Mouse (Mus musculus): Measurements from ENCODE around the gene Gm815. TPM values are rescaled to one million over a fixed set of nuclear protein-coding genes. Genes with fewer than 3 reads are reported as not detected.

Gene Gm815
- total and polyA plus RNA-seq, 2 experiments from 2014 or later, result not detected

- H3K9ac ChIP-seq, result no peak overlapping the region
- no peak overlapping the region for H3K27ac ChIP-seq (ENCODE audit: low read depth, low read length)
- no peak for DNase-seq
- H3K36me3 ChIP-seq (ENCODE audit: insufficient read depth), result no peaks in the 10 kb centered on the region
- H3K27me3 ChIP-seq (ENCODE audit: insufficient read depth, low read length), result no peaks in the 10 kb centered on the region
- H3K4me2 ChIP-seq (ENCODE audit: low read depth), result no peak overlapping the region
- no peaks in the 10 kb centered on the region for H3K9me3 ChIP-seq (ENCODE audit: low read length)
- no peak for TF ChIP-seq CTCF (IDR thresholded peaks at IDR 0.05; ENCODE audit: low read depth)
- no peaks in the 10 kb centered on the region for H3K4me1 ChIP-seq (ENCODE audit: insufficient read depth)
- WGBS, result 62% methylated on average over 15 of the region's 15 CpGs
- ATAC-seq, result no peak
- H3K4me3 ChIP-seq (ENCODE audit: low read depth, low read length), result no peak overlapping the region
Observed at GRCm38 (mm10) chr19:26864975-26865690, 20.5 kb upstream of the Gm815 start.

GRCm38 (mm10) chr19:26865736-26866135 is 19.9 kb upstream of the Gm815 start:
- Histone ChIP-seq H3K9me3 (ENCODE audit: low read length) (no peaks in the 10 kb centered on the region), H3K27me3 (ENCODE audit: insufficient read depth, low read length) (no peaks in the 10 kb centered on the region), H3K4me1 (ENCODE audit: insufficient read depth) (no peaks in the 10 kb centered on the region), H3K4me2 (ENCODE audit: low read depth) (no peak overlapping the region), H3K36me3 (ENCODE audit: insufficient read depth) (no peaks in the 10 kb centered on the region), H3K27ac (ENCODE audit: low read depth, low read length) (no peak overlapping the region), H3K9ac (no peak overlapping the region), H3K4me3 (ENCODE audit: low read depth, low read length) (no peak overlapping the region)
- ATAC-seq (0 out of 2 replicates have a peak, but pooled peaks have one; percentile 25), DNase-seq (no peak)
- WGBS, result 19% methylated on average over 7 of the region's 7 CpGs
- no peak for TF ChIP-seq CTCF (IDR thresholded peaks at IDR 0.05; ENCODE audit: low read depth)

- H3K4me2 ChIP-seq (ENCODE audit: low read depth), result no peak overlapping the region
- no peaks in the 10 kb centered on the region for H3K36me3 ChIP-seq (ENCODE audit: insufficient read depth)
- 46% methylated on average over 3 of the region's 3 CpGs for WGBS
- no peak for TF ChIP-seq CTCF (IDR thresholded peaks at IDR 0.05; ENCODE audit: low read depth)
- no peak overlapping the region for H3K4me3 ChIP-seq (ENCODE audit: low read depth, low read length)
- ATAC-seq (no peak), DNase-seq (no peak)
- H3K9ac ChIP-seq, result no peak overlapping the region
- no peaks in the 10 kb centered on the region for H3K9me3 ChIP-seq (ENCODE audit: low read length)
- no peaks in the 10 kb centered on the region for H3K27me3 ChIP-seq (ENCODE audit: insufficient read depth, low read length)
- H3K27ac ChIP-seq (ENCODE audit: low read depth, low read length), result no peak overlapping the region
- H3K4me1 ChIP-seq (ENCODE audit: insufficient read depth), result peaks cover 6% of the 10 kb centered on the region; the same call in 1 of the 2 replicates
Observed at GRCm38 (mm10) chr19:26869591-26869990, 16.1 kb upstream of the Gm815 start.

GRCm38 (mm10) chr19:26870280-26870679 is 15.4 kb upstream of the Gm815 start:
- no peaks in the 10 kb centered on the region for H3K36me3 ChIP-seq (ENCODE audit: insufficient read depth)
- WGBS, result 32% methylated on average over 7 of the region's 7 CpGs
- no peak overlapping the region for H3K9ac ChIP-seq
- no peak for ATAC-seq
- H3K4me1 ChIP-seq (ENCODE audit: insufficient read depth), result peaks cover 6% of the 10 kb centered on the region; the same call in 1 of the 2 replicates
- no peak overlapping the region for H3K4me3 ChIP-seq (ENCODE audit: low read depth, low read length)
- TF ChIP-seq CTCF (IDR thresholded peaks at IDR 0.05; ENCODE audit: low read depth), result no peak
- no peak overlapping the region for H3K27ac ChIP-seq (ENCODE audit: low read depth, low read length)
- no peaks in the 10 kb centered on the region for H3K27me3 ChIP-seq (ENCODE audit: insufficient read depth, low read length)
- H3K9me3 ChIP-seq (ENCODE audit: low read length), result no peaks in the 10 kb centered on the region
- no peak overlapping the region for H3K4me2 ChIP-seq (ENCODE audit: low read depth)
- DNase-seq, result no peak

- no peak for ATAC-seq
- 52% methylated on average over 3 of the region's 3 CpGs for WGBS
Observed at GRCm38 (mm10) chr19:26871096-26871495, 14.6 kb upstream of the Gm815 start.

GRCm38 (mm10) chr19:26872886-26873285 is 12.8 kb upstream of the Gm815 start:
- Histone ChIP-seq H3K9me3 (ENCODE audit: low read length) (no peaks in the 10 kb centered on the region), H3K9ac (no peak overlapping the region), H3K27ac (ENCODE audit: low read depth, low read length) (peak overlapping the region; percentile 40), H3K4me3 (ENCODE audit: low read depth, low read length) (no peak overlapping the region), H3K36me3 (ENCODE audit: insufficient read depth) (no peaks in the 10 kb centered on the region), H3K27me3 (ENCODE audit: insufficient read depth, low read length) (no peaks in the 10 kb centered on the region), H3K4me2 (ENCODE audit: low read depth) (no peak overlapping the region), H3K4me1 (ENCODE audit: insufficient read depth) (peaks cover 6% of the 10 kb centered on the region; the same call in 1 of the 2 replicates)
- ATAC-seq (peak; percentile 52; the same call in 1 of the 2 replicates), DNase-seq (peak; percentile 65)
- WGBS, result 27% methylated on average over 6 of the region's 6 CpGs
- TF ChIP-seq CTCF (IDR thresholded peaks at IDR 0.05; ENCODE audit: low read depth), result no peak

More at GRCm38 (mm10) chr19:26871096-26871495, 14.6 kb upstream of the Gm815 start:
- H3K36me3 ChIP-seq (ENCODE audit: insufficient read depth), result no peaks in the 10 kb centered on the region
- no peak overlapping the region for H3K9ac ChIP-seq
- H3K27ac ChIP-seq (ENCODE audit: low read depth, low read length), result no peak overlapping the region
- no peak for TF ChIP-seq CTCF (IDR thresholded peaks at IDR 0.05; ENCODE audit: low read depth)
- no peaks in the 10 kb centered on the region for H3K9me3 ChIP-seq (ENCODE audit: low read length)
- H3K4me1 ChIP-seq (ENCODE audit: insufficient read depth), result peaks cover 6% of the 10 kb centered on the region; the same call in 1 of the 2 replicates
- no peak for DNase-seq
- H3K4me2 ChIP-seq (ENCODE audit: low read depth), result no peak overlapping the region
- H3K27me3 ChIP-seq (ENCODE audit: insufficient read depth, low read length), result no peaks in the 10 kb centered on the region
- H3K4me3 ChIP-seq (ENCODE audit: low read depth, low read length), result no peak overlapping the region

- Histone ChIP-seq H3K27ac (ENCODE audit: low read depth, low read length) (no peak overlapping the region), H3K4me3 (ENCODE audit: low read depth, low read length) (no peak overlapping the region), H3K4me1 (ENCODE audit: insufficient read depth) (peaks cover 6% of the 10 kb centered on the region; the same call in 1 of the 2 replicates), H3K9me3 (ENCODE audit: low read length) (no peaks in the 10 kb centered on the region), H3K9ac (no peak overlapping the region), H3K4me2 (ENCODE audit: low read depth) (no peak overlapping the region), H3K27me3 (ENCODE audit: insufficient read depth, low read length) (no peaks in the 10 kb centered on the region), H3K36me3 (ENCODE audit: insufficient read depth) (no peaks in the 10 kb centered on the region)
- WGBS, result 48% methylated on average over 6 of the region's 6 CpGs
- TF ChIP-seq CTCF (IDR thresholded peaks at IDR 0.05; ENCODE audit: low read depth), result no peak
- DNase-seq, result no peak
- ATAC-seq, result peak; percentile 56
Observed at GRCm38 (mm10) chr19:26875601-26876000, 10.1 kb upstream of the Gm815 start.
